10 mouse cellular contexts compared by ENCODE assay signal in genomic region chr8:95358550-95359411, GRCm38 (mm10). TPM values are rescaled to one million over a fixed set of nuclear protein-coding genes. Genes with fewer than 3 reads are reported as not detected.
DNase-seq lines count a peak whose midpoint lies in the region; ATAC-seq and TF ChIP-seq lines count a peak whose summit lies in the region.
"Had no signal": no experiment of that assay in that cellular context is flagged by ENCODE, and none has a peak within 500 bp of the region (broad histone marks: within the 10 kb centered on the region; RNA-seq: fewer than 3 reads in every experiment).

No protein-coding gene starts in this region.

- no peaks in the 10 kb centered on the region for H3K36me3 ChIP-seq in kidney, embryonic 16.5 days (ENCODE audit: insufficient read depth, low read length)
- H3K36me3 ChIP-seq in MEL (ENCODE audit: control insufficient read depth in 1 of 2, insufficient read depth in 2 of 2, low read length in 2 of 2), result no peaks in the 10 kb centered on the region
- no peaks in the 10 kb centered on the region; the same call in 1 of the 2 replicates for H3K36me3 ChIP-seq in intestine, postnatal 0 days (ENCODE audit: control insufficient read depth, insufficient read depth)
- H3K36me3 ChIP-seq: G1E had no signal

- ATAC-seq in kidney, embryonic 16.5 days (ENCODE audit: low FRiP score, low TSS enrichment), result peak; percentile 32; the same call in 1 of the 2 replicates
- peak; percentile 57 for ATAC-seq in intestine, postnatal 0 days

- WGBS in kidney, embryonic 16.5 days, result 46% methylated on average over 8 of the region's 8 CpGs
- 20% methylated on average over 7 of the region's 8 CpGs for WGBS in intestine, postnatal 0 days

- H3K9me3 ChIP-seq in kidney, embryonic 16.5 days (ENCODE audit: low read length), result 0 out of 2 replicates have a peak, but pooled peaks cover under 1% of the 10 kb centered on the region
- no peaks in the 10 kb centered on the region for H3K9me3 ChIP-seq in MEL (replicated peaks; ENCODE audit: insufficient read depth, low read length)
- H3K9me3 ChIP-seq in intestine, postnatal 0 days (ENCODE audit: control insufficient read depth), result no peaks in the 10 kb centered on the region
- H3K9me3 ChIP-seq: G1E had no signal

- TF ChIP-seq CTCF in MEL (IDR thresholded peaks at IDR 0.05 in 2 of 3, conservative IDR thresholded peaks at IDR 0.05 in 1 of 3; ENCODE audit: control insufficient read depth in 1 of 3, insufficient read depth in 1 of 3, low read depth in 2 of 3, low read length in 3 of 3, poor library complexity in 1 of 3, severe bottlenecking in 1 of 3), result no peak
- TF ChIP-seq CTCF in intestine, postnatal 0 days (IDR thresholded peaks at IDR 0.05; ENCODE audit: low read depth), result no peak

- TF ChIP-seq POLR2A in MEL (IDR thresholded peaks at IDR 0.05; ENCODE audit: control insufficient read depth in 1 of 2, insufficient read depth in 1 of 2, low read depth in 1 of 2, low read length in 2 of 2, poor library complexity in 1 of 2), result no peak

- TF ChIP-seq RAD21 in MEL (IDR thresholded peaks at IDR 0.05; ENCODE audit: low read depth, low read length), result no peak

- H3K27me3 ChIP-seq in kidney, embryonic 16.5 days (ENCODE audit: insufficient read depth, low read length), result no peaks in the 10 kb centered on the region
- H3K27me3 ChIP-seq in MEL (ENCODE audit: control insufficient read depth in 1 of 2, insufficient read depth in 2 of 2, low read length in 2 of 2), result no peaks in the 10 kb centered on the region
- H3K27me3 ChIP-seq in intestine, postnatal 0 days (replicated peaks; ENCODE audit: control insufficient read depth, insufficient read depth, low read length), result no peaks in the 10 kb centered on the region

- no peak overlapping the region for H3K9ac ChIP-seq in kidney, embryonic 16.5 days (replicated peaks; ENCODE audit: low read length)
- H3K9ac ChIP-seq in MEL (ENCODE audit: control insufficient read depth, low read depth, low read length, poor library complexity, severe bottlenecking), result no peak overlapping the region
- no peak overlapping the region for H3K9ac ChIP-seq in intestine, postnatal 0 days (ENCODE audit: low read depth, low read length)

- H3K4me2 ChIP-seq in kidney, embryonic 16.5 days (replicated peaks; ENCODE audit: low read depth, low read length), result no peak overlapping the region
- H3K4me2 ChIP-seq in intestine, postnatal 0 days (replicated peaks; ENCODE audit: low read depth), result peak overlapping the region; percentile 30; the same call in 1 of the 2 replicates

- H3K4me3 ChIP-seq in kidney, embryonic 16.5 days (ENCODE audit: low read length), result no peak overlapping the region
- H3K4me3 ChIP-seq in MEL (ENCODE audit: control insufficient read depth in 1 of 2, insufficient read depth in 1 of 2, low read depth in 2 of 2, low read length in 2 of 2), result no peak overlapping the region
- H3K4me3 ChIP-seq in intestine, postnatal 0 days (ENCODE audit: low read depth, low read length), result no peak overlapping the region

- H3K79me2 ChIP-seq in MEL (ENCODE audit: control insufficient read depth, insufficient read depth, low read length, poor library complexity), result no peaks in the 10 kb centered on the region

- no peak; a peak in 1 of 4 replicates for TF ChIP-seq EP300 in MEL (IDR thresholded peaks at IDR 0.05; ENCODE audit: low read depth in 1 of 2, low read length in 2 of 2)

- DNase-seq in kidney, adult 18-20 months, result no peak
- no peak for DNase-seq in MEL (ENCODE audit: low read depth, low spot score)
- DNase-seq in adrenal gland, postnatal 36 days, result peak; percentile 38 to 59
- no peak for DNase-seq in frontal cortex, adult 2 months (ENCODE audit: extremely low spot score in 1 of 2, low spot score in 1 of 2)
- DNase-seq in c-Kit-positive CD71-positive TER-119-positive erythroid progenitor cells, embryonic 14.5 days (ENCODE audit: low spot score), result no peak

- 0 out of 2 replicates have a peak overlapping the region, but pooled peaks have one; percentile 8 for H3K27ac ChIP-seq in kidney, embryonic 16.5 days (ENCODE audit: low read length)
- H3K27ac ChIP-seq in MEL (ENCODE audit: control insufficient read depth, low read depth, low read length), result no peak overlapping the region
- H3K27ac ChIP-seq in intestine, postnatal 0 days (ENCODE audit: low read depth, low read length), result peak overlapping the region; percentile 82

- peaks cover 12% of the 10 kb centered on the region for H3K4me1 ChIP-seq in kidney, embryonic 16.5 days (ENCODE audit: insufficient read depth, low read length)
- H3K4me1 ChIP-seq in MEL (ENCODE audit: control insufficient read depth in 1 of 2, insufficient read depth in 2 of 2, low read length in 2 of 2), result peaks cover 0 to 10% of the 10 kb centered on the region in 2 experiments; a peak in 2 of 4 replicates
- peaks cover 6% of the 10 kb centered on the region; the same call in 1 of the 2 replicates for H3K4me1 ChIP-seq in intestine, postnatal 0 days (replicated peaks; ENCODE audit: control insufficient read depth, insufficient read depth, low read length)

TF ChIP-seq in MEL, 35 proteins besides CTCF, POLR2A, EP300 and RAD21:
- no peak for TF ChIP-seq NELFE (IDR thresholded peaks at IDR 0.05; ENCODE audit: low read depth, low read length)
- peak; percentile 25; the same call in 1 of the 2 replicates for TF ChIP-seq GATA1 (IDR thresholded peaks at IDR 0.05; ENCODE audit: low read depth, low read length)
- no peak for TF ChIP-seq TCF12 (IDR thresholded peaks at IDR 0.05; ENCODE audit: low read depth, low read length)
- no peak for TF ChIP-seq E2F4 (IDR thresholded peaks at IDR 0.05; ENCODE audit: borderline replicate concordance, low read depth, low read length)

RNA-seq across cellular contexts. Expression of gene Mmp15, which starts 6.7 kb away (rescaled TPM):
- polyA plus RNA-seq in kidney, embryonic 16.5 days (2015; fragmentation: Nextera tagmentation; extraction: Ambion mirVana), result 8.9 and 9.4 TPM in 2 replicates
- not detected in 2 replicates for total RNA-seq in MEL (2012; rRNA removed)
- under 1 TPM in 1 of 2 experiments, not detected in 1; 0.01 TPM for polyA plus RNA-seq in MEL (2012; ENCODE audit: insufficient read depth in 1 of 2, insufficient read length in 2 of 2, low read depth in 1 of 2, low replicate concordance in 2 of 2, missing spikeins in 1 of 2)
- 10 to 100 TPM in 1 of 2 experiments, 1 to 10 TPM in 1; 6.3 to 10.4 TPM for total RNA-seq in adrenal gland, postnatal 36 days (2021)
- polyA plus RNA-seq in intestine, postnatal 0 days (2015; fragmentation: Nextera tagmentation; extraction: Ambion mirVana), result 9.9 and 11.9 TPM in 2 replicates
- 8.4 and 9.1 TPM in 2 replicates for polyA plus RNA-seq in frontal cortex, adult 2 months (2012; rRNA removed)
- total RNA-seq: megakaryocyte, adult 5-6 weeks had no signal

RNA-seq across cellular contexts. Expression of gene Usb1, which starts 26.7 kb away (rescaled TPM):
- polyA plus RNA-seq in kidney, embryonic 16.5 days (2015; fragmentation: Nextera tagmentation; extraction: Ambion mirVana), result 59.0 and 61.7 TPM in 2 replicates
- total RNA-seq in MEL (2012; rRNA removed), result 29.1 and 36.2 TPM in 2 replicates
- 10 to 100 TPM in 1 of 2 experiments, not detected in 1; 52.5 TPM for polyA plus RNA-seq in MEL (2012; ENCODE audit: insufficient read depth in 1 of 2, insufficient read length in 2 of 2, low read depth in 1 of 2, low replicate concordance in 2 of 2, missing spikeins in 1 of 2)
- total RNA-seq in adrenal gland, postnatal 36 days (2021), result 10 to 100 TPM; 18.4 to 18.8 TPM
- 22.3 and 25.6 TPM in 2 replicates for polyA plus RNA-seq in intestine, postnatal 0 days (2015; fragmentation: Nextera tagmentation; extraction: Ambion mirVana)
- 16.9 and 17.3 TPM in 2 replicates for polyA plus RNA-seq in frontal cortex, adult 2 months (2012; rRNA removed)

RNA-seq across cellular contexts. Expression of gene Zfp319, which starts 27.0 kb away (rescaled TPM):
- 9.5 and 10.3 TPM in 2 replicates for polyA plus RNA-seq in kidney, embryonic 16.5 days (2015; fragmentation: Nextera tagmentation; extraction: Ambion mirVana)
- 1.8 and 2.0 TPM in 2 replicates for total RNA-seq in MEL (2012; rRNA removed)
- 1 to 10 TPM in 1 of 2 experiments, not detected in 1; 4.8 TPM for polyA plus RNA-seq in MEL (2012; ENCODE audit: insufficient read depth in 1 of 2, insufficient read length in 2 of 2, low read depth in 1 of 2, low replicate concordance in 2 of 2, missing spikeins in 1 of 2)
- total RNA-seq in adrenal gland, postnatal 36 days (2021), result 10 to 100 TPM in 1 of 2 experiments, 1 to 10 TPM in 1; 9.2 to 10.8 TPM
- polyA plus RNA-seq in intestine, postnatal 0 days (2015; fragmentation: Nextera tagmentation; extraction: Ambion mirVana), result 2.2 and 2.3 TPM in 2 replicates
- 10.0 and 10.6 TPM in 2 replicates for polyA plus RNA-seq in frontal cortex, adult 2 months (2012; rRNA removed)

RNA-seq across cellular contexts. Expression of gene Tepp, which starts 48.4 kb away (rescaled TPM):
- polyA plus RNA-seq in kidney, embryonic 16.5 days (2015; fragmentation: Nextera tagmentation; extraction: Ambion mirVana), result 0.70 TPM in 1 of 2 replicates, not detected in the other
- not detected in 2 replicates for total RNA-seq in MEL (2012; rRNA removed)
- polyA plus RNA-seq in MEL (2012; ENCODE audit: insufficient read depth in 1 of 2, insufficient read length in 2 of 2, low read depth in 1 of 2, low replicate concordance in 2 of 2, missing spikeins in 1 of 2), result not detected
- under 1 TPM in 1 of 2 experiments, not detected in 1; 0.82 TPM for total RNA-seq in adrenal gland, postnatal 36 days (2021)
- polyA plus RNA-seq in intestine, postnatal 0 days (2015; fragmentation: Nextera tagmentation; extraction: Ambion mirVana), result 0.46 TPM in 1 of 2 replicates, not detected in the other
- 0.48 TPM in 1 of 2 replicates, not detected in the other for polyA plus RNA-seq in frontal cortex, adult 2 months (2012; rRNA removed)
- total RNA-seq: G1E; megakaryocyte, adult 5-6 weeks had no signal
- polyA plus RNA-seq: G1E; hindbrain, embryonic 11.5 days had no signal

RNA-seq across cellular contexts. Expression of gene Cngb1, which starts 52.4 kb away (rescaled TPM):
- 0.64 and 0.85 TPM in 2 replicates for polyA plus RNA-seq in kidney, embryonic 16.5 days (2015; fragmentation: Nextera tagmentation; extraction: Ambion mirVana)
- total RNA-seq in MEL (2012; rRNA removed), result not detected in 2 replicates
- under 1 TPM in 1 of 2 experiments, not detected in 1; 0.03 TPM for polyA plus RNA-seq in MEL (2012; ENCODE audit: insufficient read depth in 1 of 2, insufficient read length in 2 of 2, low read depth in 1 of 2, low replicate concordance in 2 of 2, missing spikeins in 1 of 2)
- total RNA-seq in adrenal gland, postnatal 36 days (2021), result under 1 TPM; 0.23 to 0.86 TPM
- polyA plus RNA-seq in intestine, postnatal 0 days (2015; fragmentation: Nextera tagmentation; extraction: Ambion mirVana), result 0.63 and 0.94 TPM in 2 replicates
- polyA plus RNA-seq in frontal cortex, adult 2 months (2012; rRNA removed), result 0.46 and 0.78 TPM in 2 replicates
- polyA plus RNA-seq: G1E had no signal

Comparison
In these comparisons a context has a peak if more than half of its experiments do, and no peak if none do; other contexts are left out.
1. DNase-seq: peak in adrenal gland, postnatal 36 days (2 of 2); none in kidney, adult 18-20 months (single experiment), MEL (single experiment), frontal cortex, adult 2 months (0 of 2) and c-Kit-positive CD71-positive TER-119-positive erythroid progenitor cells, embryonic 14.5 days (single experiment).